Mouse (Mus musculus) bone marrow macrophage, adult 2 months (primary cell): ENCODE results near the gene Tomm34. TPM values are rescaled to one million over a fixed set of nuclear protein-coding genes. Genes with fewer than 3 reads are reported as not detected.

Source experiments
- H3K27ac ChIP-seq: 2 replicates; pipeline ENCODE4 v1.5.1; 2012; ENCODE audit warnings: low read depth, low read length; ENCODE audit not compliant: insufficient read depth
- H3K4me1 ChIP-seq: 2 replicates; pipeline ENCODE4 v1.6.1; 2012; ENCODE audit warnings: low read length; ENCODE audit not compliant: control insufficient read depth, insufficient read depth
- H3K4me3 ChIP-seq: 2 replicates; pipeline ENCODE4 v1.5.1; 2012; ENCODE audit warnings: mild to moderate bottlenecking, low read length, moderate library complexity; ENCODE audit not compliant: insufficient read depth
- CTCF ChIP-seq: IDR thresholded peaks from 2 replicates; pipeline ENCODE4 v1.5.1; 2012; ENCODE audit warnings: low read depth, mild to moderate bottlenecking, low read length, moderate library complexity
- POLR2A ChIP-seq: IDR thresholded peaks from 2 replicates; pipeline ENCODE4 v1.6.1; 2012; ENCODE audit warnings: mild to moderate bottlenecking, low read depth, low read length, borderline replicate concordance
- polyA plus RNA-seq: library from polyadenylated mRNA; stranded (reverse); fragments of >200 nt; gene quantifications from 2 replicates; pipeline ENCODE4 v1.2.4, GENCODE M21; 2012; ENCODE audit not compliant: missing spikeins, insufficient read depth, insufficient read length

The Tomm34 gene
- polyA plus RNA-seq, 1 experiment = 60.6 TPM

- TF ChIP-seq POLR2A = no peak
- TF ChIP-seq CTCF = no peak
- Histone ChIP-seq H3K4me1 (no peaks in the 10 kb centered on the region), H3K4me3 (no peak overlapping the region), H3K27ac (no peak overlapping the region)
These were observed 16.3 kb downstream of the Tomm34 start for GRCm38 (mm10) chr2:164054671-164055070.

- no peak for TF ChIP-seq POLR2A
- Histone ChIP-seq H3K4me3 (no peak overlapping the region), H3K4me1 (no peaks in the 10 kb centered on the region), H3K27ac (no peak overlapping the region)
These were observed 17.2 kb downstream of the Tomm34 start for GRCm38 (mm10) chr2:164053767-164054166.

GRCm38 (mm10) chr2:164047197-164047690 is 23.7 kb downstream of the Tomm34 start:
- H3K4me1 ChIP-seq = peaks cover 6% of the 10 kb centered on the region
- H3K27ac ChIP-seq = no peak overlapping the region
- H3K4me3 ChIP-seq = peak overlapping the region; percentile 53
- TF ChIP-seq POLR2A (no peak), CTCF (no peak)

- Histone ChIP-seq H3K4me3 (no peak overlapping the region), H3K27ac (no peak overlapping the region), H3K4me1 (peaks cover 7% of the 10 kb centered on the region; the same call in 1 of the 2 replicates)
- TF ChIP-seq POLR2A = no peak
- no peak for TF ChIP-seq CTCF
These were observed 29.4 kb downstream of the Tomm34 start for GRCm38 (mm10) chr2:164041523-164041922.

- TF ChIP-seq CTCF = no peak
- TF ChIP-seq POLR2A = no peak
- no peak overlapping the region for H3K27ac ChIP-seq
- H3K4me1 ChIP-seq = peaks cover 7% of the 10 kb centered on the region; the same call in 1 of the 2 replicates
- no peak overlapping the region for H3K4me3 ChIP-seq
These were observed 30.0 kb downstream of the Tomm34 start for GRCm38 (mm10) chr2:164040949-164041348.

- H3K4me1 ChIP-seq = peaks cover 7% of the 10 kb centered on the region; the same call in 1 of the 2 replicates
- H3K27ac ChIP-seq = no peak overlapping the region
- H3K4me3 ChIP-seq = no peak overlapping the region
- TF ChIP-seq CTCF (no peak), POLR2A (no peak)
These were observed 32.5 kb downstream of the Tomm34 start for GRCm38 (mm10) chr2:164038407-164039028.

GRCm38 (mm10) chr2:164036520-164037019 is 34.4 kb downstream of the Tomm34 start:
- H3K27ac ChIP-seq = no peak overlapping the region
- TF ChIP-seq POLR2A = no peak
- no peak for TF ChIP-seq CTCF

GRCm38 (mm10) chr2:164032973-164033372 is 38.0 kb downstream of the Tomm34 start:
- no peaks in the 10 kb centered on the region for H3K4me1 ChIP-seq
- H3K27ac ChIP-seq = no peak overlapping the region
- no peak overlapping the region for H3K4me3 ChIP-seq
- no peak for TF ChIP-seq POLR2A

More at GRCm38 (mm10) chr2:164036520-164037019, 34.4 kb downstream of the Tomm34 start:
- Histone ChIP-seq H3K4me1 (peaks cover 7% of the 10 kb centered on the region; the same call in 1 of the 2 replicates), H3K4me3 (no peak overlapping the region)

- no peak overlapping the region for H3K27ac ChIP-seq
- TF ChIP-seq POLR2A (no peak), CTCF (no peak)
- no peaks in the 10 kb centered on the region for H3K4me1 ChIP-seq
- H3K4me3 ChIP-seq = no peak overlapping the region
These were observed 39.8 kb downstream of the Tomm34 start for GRCm38 (mm10) chr2:164031147-164031546.

GRCm38 (mm10) chr2:164025150-164025549 is 45.8 kb downstream of the Tomm34 start, which contains the start of gene Pabpc1l:
Gene Pabpc1l, plus strand, starts transcription at chr2:164025450.
- Histone ChIP-seq H3K4me3 (no peak within 1 kb of the TSS), H3K27ac (no peak within 1 kb of the TSS), H3K4me1 (0 out of 2 replicates have a peak, but pooled peaks cover 2% of the 10 kb centered on the region)
- no peak for TF ChIP-seq CTCF
- no peak for TF ChIP-seq POLR2A
